Mouse (Mus musculus) midbrain, embryonic 10.5 days (tissue): ENCODE data around the gene Cry1. TPM values are rescaled to one million over a fixed set of nuclear protein-coding genes. Genes with fewer than 3 reads are reported as not detected.

Experiments
- DNase-seq: peaks from one replicate; pipeline ENCODE4 v3.0.0-alpha.2; 2017; ENCODE audit warnings: low spot score
- H3K27ac ChIP-seq: fragments of 300-500 bp; sonication (generic); replicated peaks from 2 replicates; pipeline ENCODE4 v1.5.1; 2016; ENCODE audit warnings: mild to moderate bottlenecking
- H3K27me3 ChIP-seq: fragments of 300-500 bp; sonication (generic); 2 replicates; pipeline ENCODE4 v1.6.1; 2016; ENCODE audit warnings: low read depth, mild to moderate bottlenecking; ENCODE audit not compliant: poor library complexity, severe bottlenecking
- H3K36me3 ChIP-seq: fragments of 300-500 bp; sonication (generic); 2 replicates; pipeline ENCODE4 v1.6.1; 2016; ENCODE audit warnings: mild to moderate bottlenecking, moderate library complexity
- H3K4me1 ChIP-seq: fragments of 300-500 bp; sonication (generic); 2 replicates; pipeline ENCODE4 v1.6.1; 2016
- H3K4me3 ChIP-seq: fragments of 300-500 bp; sonication (generic); 2 replicates; pipeline ENCODE4 v1.5.1; 2016; ENCODE audit warnings: mild to moderate bottlenecking, moderate library complexity
- H3K9me3 ChIP-seq: fragments of 300-500 bp; sonication (generic); replicated peaks from 2 replicates; pipeline ENCODE4 v1.6.1; 2016; ENCODE audit warnings: mild to moderate bottlenecking
- WGBS: fragments of 180-500 bp; shearing (Covaris S2); methylation state at CpG from one replicate; pipeline ENCODE4 v1.1.7; 2016; 5-methylcytosine and 5-hydroxymethylcytosine counted together
- polyA plus RNA-seq: library from polyadenylated mRNA; unstranded; fragments of >200 nt; fragmentation: Nextera tagmentation; extraction: Ambion mirVana; gene quantifications from 2 replicates; pipeline ENCODE4 v1.2.1, GENCODE M21; 2016

The Cry1 gene
- polyA plus RNA-seq = 33.5 and 35.9 TPM in 2 replicates

GRCm38 (mm10) chr10:85184964-85185608 lies at the start of gene Cry1:
Cry1 (minus strand) TSS chr10:85185064.
- Histone ChIP-seq H3K27me3 (no peaks in the 10 kb centered on the region), H3K9me3 (no peaks in the 10 kb centered on the region), H3K4me3 (peak within 1 kb of the TSS; percentile 75), H3K4me1 (peaks cover 22% of the 10 kb centered on the region), H3K36me3 (no peaks in the 10 kb centered on the region), H3K27ac (peak within 1 kb of the TSS; percentile 97)
- DNase-seq = peak; percentile 98
- WGBS = under 1% methylated on average over 75 of the region's 75 CpGs

GRCm38 (mm10) chr10:85221771-85222050 lies 36.8 kb upstream of the Cry1 start:
- Histone ChIP-seq H3K4me1 (no peaks in the 10 kb centered on the region), H3K27ac (no peak overlapping the region), H3K27me3 (0 out of 2 replicates have a peak, but pooled peaks cover 6% of the 10 kb centered on the region), H3K36me3 (no peaks in the 10 kb centered on the region), H3K4me3 (no peak overlapping the region), H3K9me3 (no peaks in the 10 kb centered on the region)
- 85% methylated on average over 6 of the region's 6 CpGs for WGBS
- no peak for DNase-seq

GRCm38 (mm10) chr10:85220918-85221770 lies 36.3 kb upstream of the Cry1 start:
- no peaks in the 10 kb centered on the region for H3K4me1 ChIP-seq
- H3K27me3 ChIP-seq = 0 out of 2 replicates have a peak, but pooled peaks cover 6% of the 10 kb centered on the region
- no peaks in the 10 kb centered on the region for H3K36me3 ChIP-seq
- WGBS = 38% methylated on average over 22 of the region's 22 CpGs
- H3K27ac ChIP-seq = no peak overlapping the region
- peak; percentile 79 for DNase-seq
- no peak overlapping the region for H3K4me3 ChIP-seq
- H3K9me3 ChIP-seq = no peaks in the 10 kb centered on the region

- H3K4me1 ChIP-seq = 0 out of 2 replicates have a peak, but pooled peaks cover 3% of the 10 kb centered on the region
- no peak overlapping the region for H3K27ac ChIP-seq
- no peak for DNase-seq
Measured at GRCm38 (mm10) chr10:85214847-85215246, 30.0 kb upstream of the Cry1 start.

GRCm38 (mm10) chr10:85211673-85212072 lies 26.8 kb upstream of the Cry1 start:
- Histone ChIP-seq H3K4me3 (no peak overlapping the region), H3K4me1 (0 out of 2 replicates have a peak, but pooled peaks cover 3% of the 10 kb centered on the region), H3K27me3 (no peaks in the 10 kb centered on the region), H3K36me3 (no peaks in the 10 kb centered on the region), H3K27ac (no peak overlapping the region), H3K9me3 (peaks cover 10% of the 10 kb centered on the region; the same call in 1 of the 2 replicates)
- DNase-seq = no peak
- 93% methylated on average over 5 of the region's 5 CpGs for WGBS

More at GRCm38 (mm10) chr10:85214847-85215246, 30.0 kb upstream of the Cry1 start:
- Histone ChIP-seq H3K4me3 (no peak overlapping the region), H3K36me3 (no peaks in the 10 kb centered on the region), H3K27me3 (no peaks in the 10 kb centered on the region), H3K9me3 (peaks cover 10% of the 10 kb centered on the region; the same call in 1 of the 2 replicates)
- WGBS = 83% methylated on average over 5 of the region's 5 CpGs

- no peaks in the 10 kb centered on the region for H3K36me3 ChIP-seq
- H3K4me1 ChIP-seq = peaks cover 7% of the 10 kb centered on the region
- H3K4me3 ChIP-seq = no peak overlapping the region
- DNase-seq = no peak
- WGBS = 84% methylated on average over 3 of the region's 3 CpGs
- H3K27ac ChIP-seq = no peak overlapping the region
- H3K27me3 ChIP-seq = no peaks in the 10 kb centered on the region
- H3K9me3 ChIP-seq = peaks cover 10% of the 10 kb centered on the region; the same call in 1 of the 2 replicates
Measured at GRCm38 (mm10) chr10:85210125-85210524, 25.3 kb upstream of the Cry1 start.

- Histone ChIP-seq H3K4me3 (no peak overlapping the region), H3K9me3 (peaks cover 10% of the 10 kb centered on the region; the same call in 1 of the 2 replicates), H3K27ac (no peak overlapping the region), H3K27me3 (no peaks in the 10 kb centered on the region), H3K4me1 (peaks cover 16% of the 10 kb centered on the region), H3K36me3 (no peaks in the 10 kb centered on the region)
- DNase-seq = no peak
Measured at GRCm38 (mm10) chr10:85209119-85209605, 24.3 kb upstream of the Cry1 start.

- H3K27ac ChIP-seq = no peak overlapping the region
- no peak overlapping the region for H3K4me3 ChIP-seq
- H3K27me3 ChIP-seq = no peaks in the 10 kb centered on the region
- H3K9me3 ChIP-seq = no peaks in the 10 kb centered on the region
- DNase-seq = no peak
- H3K4me1 ChIP-seq = peaks cover 20% of the 10 kb centered on the region
- no peaks in the 10 kb centered on the region for H3K36me3 ChIP-seq
- 67% methylated on average over 2 of the region's 2 CpGs for WGBS
Measured at GRCm38 (mm10) chr10:85205316-85205715, 20.5 kb upstream of the Cry1 start.

- DNase-seq = no peak
- Histone ChIP-seq H3K36me3 (no peaks in the 10 kb centered on the region), H3K4me1 (peaks cover 20% of the 10 kb centered on the region), H3K27ac (no peak overlapping the region), H3K4me3 (no peak overlapping the region), H3K27me3 (no peaks in the 10 kb centered on the region), H3K9me3 (no peaks in the 10 kb centered on the region)
- WGBS = 67% methylated on average over 7 of the region's 7 CpGs
Measured at GRCm38 (mm10) chr10:85204255-85204855, 19.5 kb upstream of the Cry1 start.

GRCm38 (mm10) chr10:85194528-85194927 lies 9.7 kb upstream of the Cry1 start:
- Histone ChIP-seq H3K27ac (no peak overlapping the region), H3K4me3 (no peak overlapping the region), H3K27me3 (no peaks in the 10 kb centered on the region), H3K9me3 (no peaks in the 10 kb centered on the region), H3K4me1 (no peaks in the 10 kb centered on the region), H3K36me3 (no peaks in the 10 kb centered on the region)
- DNase-seq = no peak
- WGBS = 85% methylated on average over 5 of the region's 5 CpGs

- 85% methylated on average over 3 of the region's 3 CpGs for WGBS
Measured at GRCm38 (mm10) chr10:85193321-85193720, 8.5 kb upstream of the Cry1 start.

GRCm38 (mm10) chr10:85190652-85191051 lies 5.8 kb upstream of the Cry1 start:
- DNase-seq = no peak
- Histone ChIP-seq H3K27ac (no peak overlapping the region), H3K4me1 (0 out of 2 replicates have a peak, but pooled peaks cover 6% of the 10 kb centered on the region), H3K36me3 (no peaks in the 10 kb centered on the region), H3K27me3 (no peaks in the 10 kb centered on the region), H3K4me3 (no peak overlapping the region), H3K9me3 (no peaks in the 10 kb centered on the region)

More at GRCm38 (mm10) chr10:85193321-85193720, 8.5 kb upstream of the Cry1 start:
- Histone ChIP-seq H3K4me1 (no peaks in the 10 kb centered on the region), H3K36me3 (no peaks in the 10 kb centered on the region), H3K27ac (no peak overlapping the region), H3K27me3 (no peaks in the 10 kb centered on the region), H3K4me3 (no peak overlapping the region), H3K9me3 (no peaks in the 10 kb centered on the region)
- DNase-seq = no peak
